Mouse (Mus musculus) embryonic facial prominence, embryonic 11.5 days (tissue): ENCODE results near the gene Enthd1. TPM values are rescaled to one million over a fixed set of nuclear protein-coding genes. Genes with fewer than 3 reads are reported as not detected.

Experiments
- ATAC-seq: fragments of 200-750 bp; cut with Nextera tagmentation; replicated peaks from 2 replicates; pipeline ENCODE4 v1.8.0; 2017; ENCODE audit warnings: low read depth; ENCODE audit not compliant: insufficient number of reproducible peaks, low FRiP score, low TSS enrichment
- DNase-seq: peaks from one replicate; pipeline ENCODE4 v3.0.0-alpha.2; 2015; ENCODE audit warnings: low spot score
- H3K27ac ChIP-seq: fragments of 300-500 bp; sonication (generic); replicated peaks from 2 replicates; pipeline ENCODE4 v1.5.1; 2014; ENCODE audit warnings: mild to moderate bottlenecking, low read depth, low read length, control low read depth
- H3K27me3 ChIP-seq: fragments of 300-500 bp; sonication (generic); 2 replicates; pipeline ENCODE4 v1.6.1; 2014; ENCODE audit warnings: mild to moderate bottlenecking, low read length, moderate library complexity, mixed read lengths; ENCODE audit not compliant: control insufficient read depth, insufficient read depth
- H3K36me3 ChIP-seq: fragments of 300-500 bp; sonication (generic); replicated peaks from 2 replicates; pipeline ENCODE4 v1.6.1; 2014; ENCODE audit warnings: low read depth, mild to moderate bottlenecking, low read length, moderate library complexity, mixed read lengths; ENCODE audit not compliant: control insufficient read depth, insufficient read depth
- H3K4me1 ChIP-seq: fragments of 300-500 bp; sonication (generic); 2 replicates; pipeline ENCODE4 v1.6.1; 2014; ENCODE audit warnings: low read length, mixed read lengths; ENCODE audit not compliant: control insufficient read depth, insufficient read depth
- H3K4me2 ChIP-seq: fragments of 300-500 bp; sonication (generic); 2 replicates; pipeline ENCODE4 v1.6.1; 2014; ENCODE audit warnings: low read depth, mild to moderate bottlenecking, control low read depth, low read length, moderate library complexity
- H3K4me3 ChIP-seq: fragments of 300-500 bp; sonication (generic); 2 replicates; pipeline ENCODE4 v1.5.1; 2014; ENCODE audit warnings: low read depth, low read length, control low read depth
- H3K9ac ChIP-seq: fragments of 300-500 bp; sonication (generic); replicated peaks from 2 replicates; pipeline ENCODE4 v1.6.1; 2014; ENCODE audit warnings: mild to moderate bottlenecking, control low read depth, low read length
- H3K9me3 ChIP-seq: fragments of 300-500 bp; sonication (generic); replicated peaks from 2 replicates; pipeline ENCODE4 v1.6.1; 2016; ENCODE audit warnings: mild to moderate bottlenecking, low read length, inconsistent platforms, mixed read lengths; ENCODE audit not compliant: control insufficient read depth
- WGBS: fragments of 180-500 bp; shearing (Covaris S2); extraction: QIAGEN DNeasy Blood & Tissue Kit; methylation state at CpG from one replicate; pipeline ENCODE4 v1.1.7; 2014; 5-methylcytosine and 5-hydroxymethylcytosine counted together
- polyA plus RNA-seq: library from polyadenylated mRNA; unstranded; fragments of >200 nt; fragmentation: Nextera tagmentation; extraction: Ambion mirVana; gene quantifications from 2 replicates; pipeline ENCODE4 v1.2.1, GENCODE M21; 2014

Enthd1 gene
- polyA plus RNA-seq, 1 experiment from 2014 or later, result not detected

DNA sequence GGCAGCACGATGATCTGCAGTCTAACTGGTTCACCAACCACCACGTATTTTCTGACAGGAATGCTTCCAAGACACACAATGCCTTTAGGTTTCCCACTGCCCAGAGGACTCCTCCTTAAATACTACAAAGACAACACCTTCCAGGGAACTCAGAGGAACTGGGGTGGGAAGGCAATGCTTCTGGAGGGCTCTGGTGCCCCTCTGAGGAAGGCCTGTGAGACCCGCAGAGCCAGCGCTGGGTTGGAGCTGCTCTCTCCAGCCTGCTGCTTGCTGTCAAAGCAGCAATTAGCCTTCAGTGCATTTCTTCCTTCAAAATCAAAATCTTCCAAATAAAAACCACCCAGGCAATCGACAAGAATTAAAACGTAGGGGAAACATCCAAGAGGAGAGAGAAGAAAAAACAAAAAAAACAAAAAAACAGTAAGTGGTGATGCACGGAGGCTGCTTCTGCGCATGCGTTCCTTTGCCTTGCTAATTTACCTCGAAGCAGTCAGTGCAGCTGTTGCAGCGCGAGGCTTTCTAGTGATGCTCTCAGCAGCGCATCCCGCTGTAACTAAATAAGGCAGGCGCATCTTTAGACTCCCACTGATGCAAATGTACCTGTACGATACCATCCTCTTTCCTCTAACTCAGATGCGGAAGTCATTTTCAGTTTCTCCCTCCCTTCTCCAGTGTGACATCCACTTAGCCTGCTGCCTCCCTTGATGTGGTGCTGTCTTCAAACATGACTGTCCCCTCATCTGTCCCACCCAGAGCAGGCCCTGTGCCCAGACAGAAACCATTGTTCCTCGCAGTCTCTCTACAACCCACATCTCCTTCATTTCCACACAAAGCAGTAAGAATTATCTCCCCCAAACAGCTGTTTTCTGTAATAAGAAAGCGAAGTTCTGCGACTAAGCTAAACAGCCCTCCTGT, 34.7 kb downstream of the Enthd1 start:
- no peaks in the 10 kb centered on the region for H3K36me3 ChIP-seq

DNA sequence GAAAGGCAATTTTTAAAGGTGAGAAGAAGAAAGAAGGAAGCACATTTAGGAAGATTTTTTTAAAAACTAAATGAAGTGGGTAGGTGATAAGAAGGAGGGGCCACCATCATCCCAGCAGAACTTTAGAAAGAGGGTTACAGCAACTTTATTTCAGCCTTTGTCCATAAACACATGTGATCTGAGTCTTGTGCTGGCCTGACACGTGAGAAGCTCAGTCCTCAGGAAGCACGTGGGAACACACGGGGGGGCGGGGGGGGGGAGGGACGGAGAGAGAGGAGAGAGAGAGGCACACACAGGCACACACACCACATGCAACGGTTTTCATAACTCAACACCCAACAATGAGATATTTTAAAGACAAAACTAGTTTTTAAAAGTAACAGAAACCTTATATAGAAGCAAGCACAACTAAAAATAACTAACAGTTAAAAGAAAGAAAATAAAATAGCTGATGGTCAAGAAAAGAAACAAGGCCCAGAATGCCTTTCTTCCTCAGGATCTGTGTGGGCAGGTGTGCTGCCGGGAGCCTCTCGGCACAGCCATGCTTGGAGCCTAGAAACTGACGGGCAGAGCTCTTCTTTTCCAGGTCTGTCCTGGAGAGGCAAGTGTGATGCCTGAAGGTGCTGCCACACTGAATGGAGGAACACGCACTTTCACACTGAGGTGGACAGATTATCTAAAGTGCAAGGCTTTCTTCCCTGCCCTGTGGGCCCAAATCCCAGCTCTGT, 43.1 kb downstream of the Enthd1 start:
- H3K4me3 ChIP-seq, result no peak overlapping the region
- DNase-seq (peak; percentile 52), ATAC-seq (no peak)
- no peaks in the 10 kb centered on the region for H3K36me3 ChIP-seq
- H3K27me3 ChIP-seq, result no peaks in the 10 kb centered on the region
- H3K27ac ChIP-seq, result no peak overlapping the region
- peaks cover 3% of the 10 kb centered on the region for H3K4me1 ChIP-seq
- no peak overlapping the region for H3K4me2 ChIP-seq
- WGBS, result 42% methylated on average over 10 of the region's 10 CpGs
- no peaks in the 10 kb centered on the region for H3K9me3 ChIP-seq
- no peak overlapping the region for H3K9ac ChIP-seq

More for the DNA sequence above, 34.7 kb downstream of the Enthd1 start:
- ATAC-seq (no peak), DNase-seq (peak; percentile 56)
- Histone ChIP-seq H3K4me2 (no peak overlapping the region; the same call in 1 of the 2 replicates), H3K4me1 (no peaks in the 10 kb centered on the region), H3K27me3 (no peaks in the 10 kb centered on the region), H3K27ac (no peak overlapping the region), H3K9ac (no peak overlapping the region), H3K9me3 (no peaks in the 10 kb centered on the region), H3K4me3 (no peak overlapping the region)
- 44% methylated on average over 20 of the region's 20 CpGs for WGBS

DNA sequence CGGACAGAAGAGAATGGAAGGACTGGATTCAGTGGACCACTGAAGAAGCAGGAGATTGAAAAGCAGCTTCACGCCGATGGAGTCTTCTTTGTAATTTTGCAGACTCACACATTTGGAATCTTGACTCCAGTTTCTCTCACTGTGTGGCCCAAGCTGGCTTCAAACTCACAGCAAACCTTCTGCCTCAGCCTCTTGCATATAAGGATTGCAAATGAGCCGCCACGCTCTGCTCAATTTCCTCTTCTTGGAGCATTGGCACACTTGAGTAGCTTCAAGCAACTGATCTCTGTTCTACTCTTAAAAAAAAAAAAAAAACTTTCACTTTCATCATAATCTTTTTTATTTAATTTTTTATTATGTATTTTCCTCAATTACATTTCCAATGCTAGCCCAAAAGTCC, 45.0 kb downstream of the Enthd1 start:
- DNase-seq, result no peak
- WGBS, result 90% methylated on average over 5 of the region's 5 CpGs
- no peaks in the 10 kb centered on the region for H3K36me3 ChIP-seq
- no peaks in the 10 kb centered on the region for H3K9me3 ChIP-seq
- ATAC-seq, result no peak
- peaks cover 3% of the 10 kb centered on the region for H3K4me1 ChIP-seq
- H3K27ac ChIP-seq, result no peak overlapping the region
- H3K27me3 ChIP-seq, result no peaks in the 10 kb centered on the region
- H3K4me3 ChIP-seq, result no peak overlapping the region
- H3K9ac ChIP-seq, result no peak overlapping the region
- H3K4me2 ChIP-seq, result no peak overlapping the region

DNA sequence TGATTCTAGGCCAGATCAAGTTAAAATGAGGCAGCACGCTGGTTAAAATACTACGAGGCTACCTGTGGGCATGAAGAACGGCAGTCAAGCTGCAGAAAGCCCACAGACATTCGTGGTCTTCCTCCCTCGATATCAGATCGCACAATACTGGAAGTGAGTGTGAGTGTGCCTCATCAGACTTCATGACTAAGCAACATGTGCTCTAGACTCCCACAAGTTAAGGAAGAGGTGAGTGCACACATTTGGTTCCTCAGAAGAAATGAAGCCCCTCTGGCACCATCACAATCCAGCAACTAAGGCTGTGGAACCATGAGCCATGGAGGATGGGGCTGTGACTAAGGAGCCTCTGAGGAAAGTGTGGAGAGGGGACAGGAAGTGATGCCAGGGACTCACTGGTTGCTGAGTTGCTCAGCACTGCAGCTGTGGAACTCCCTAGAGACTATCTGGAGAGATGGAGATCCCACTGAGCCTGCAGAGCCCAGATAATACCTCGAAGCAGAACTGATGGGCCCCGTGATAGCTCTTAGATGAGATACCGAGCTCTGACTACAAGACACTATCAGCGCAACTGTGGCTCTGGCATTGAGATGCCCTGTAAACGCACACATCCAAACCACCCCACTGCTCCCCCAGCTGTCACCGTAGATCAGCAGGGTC, 46.3 kb downstream of the Enthd1 start:
- H3K4me3 ChIP-seq, result no peak overlapping the region
- H3K9me3 ChIP-seq, result no peaks in the 10 kb centered on the region
- 0 out of 2 replicates have a peak overlapping the region, but pooled peaks have one; percentile 25 for H3K9ac ChIP-seq
- H3K4me2 ChIP-seq, result no peak overlapping the region
- no peaks in the 10 kb centered on the region for H3K36me3 ChIP-seq
- 92% methylated on average over 12 of the region's 12 CpGs for WGBS
- H3K4me1 ChIP-seq, result peaks cover 3% of the 10 kb centered on the region
- H3K27ac ChIP-seq, result no peak overlapping the region
- no peaks in the 10 kb centered on the region for H3K27me3 ChIP-seq
- ATAC-seq, result no peak
- DNase-seq, result no peak

DNA sequence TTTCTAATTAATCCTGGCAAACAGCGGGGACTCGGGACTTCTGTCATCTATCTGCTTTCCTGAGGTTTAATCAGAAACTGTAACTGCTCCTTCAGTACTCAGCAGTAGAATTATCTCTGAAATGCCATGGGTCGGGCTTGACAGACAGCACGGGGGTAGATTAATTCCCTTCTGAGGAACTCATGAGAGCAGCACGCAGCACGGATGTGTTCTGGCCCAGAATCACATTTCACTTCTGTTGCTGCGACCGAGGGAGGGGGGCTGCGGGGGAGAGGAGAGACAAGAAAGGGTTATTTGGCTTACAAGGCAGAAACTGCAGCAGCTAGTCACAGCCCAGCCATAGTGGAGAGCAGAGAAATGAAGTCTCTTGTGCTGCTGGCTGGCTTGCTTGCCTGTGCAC, 47.0 kb downstream of the Enthd1 start:
- 25% methylated on average over 9 of the region's 9 CpGs for WGBS
- H3K36me3 ChIP-seq, result no peaks in the 10 kb centered on the region
- H3K27me3 ChIP-seq, result no peaks in the 10 kb centered on the region
- no peak for ATAC-seq
- H3K4me1 ChIP-seq, result peaks cover 3% of the 10 kb centered on the region
- H3K9ac ChIP-seq, result 0 out of 2 replicates have a peak overlapping the region, but pooled peaks have one; percentile 25
- H3K9me3 ChIP-seq, result no peaks in the 10 kb centered on the region
- no peak overlapping the region for H3K4me3 ChIP-seq
- DNase-seq, result peak; percentile 67
- H3K27ac ChIP-seq, result no peak overlapping the region
- no peak overlapping the region for H3K4me2 ChIP-seq

DNA sequence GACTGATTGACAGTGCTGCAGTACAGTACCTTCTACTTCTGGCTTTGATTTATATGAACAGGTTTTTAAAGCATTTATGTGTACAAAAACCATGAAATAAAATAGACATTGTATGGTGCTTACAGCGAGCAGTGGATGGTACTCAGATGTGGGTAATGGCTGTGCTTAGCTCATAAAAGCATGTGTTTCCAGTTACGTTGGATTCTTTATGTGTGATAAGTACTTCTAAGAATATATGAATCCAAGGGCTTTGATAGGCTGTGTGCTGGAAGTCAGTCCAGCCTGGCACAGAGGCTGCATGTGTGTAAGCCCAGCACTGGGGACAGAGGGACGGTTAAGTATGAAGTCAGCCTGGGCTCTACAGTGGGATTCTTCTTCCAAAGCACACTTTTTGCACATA, 48.4 kb downstream of the Enthd1 start:
- Histone ChIP-seq H3K4me3 (no peak overlapping the region), H3K27ac (no peak overlapping the region), H3K9ac (no peak overlapping the region), H3K4me1 (peaks cover 3% of the 10 kb centered on the region), H3K36me3 (no peaks in the 10 kb centered on the region), H3K9me3 (no peaks in the 10 kb centered on the region), H3K4me2 (no peak overlapping the region), H3K27me3 (no peaks in the 10 kb centered on the region)
- WGBS, result 69% methylated on average over 3 of the region's 3 CpGs
- DNase-seq (peak; percentile 38), ATAC-seq (no peak)

DNA sequence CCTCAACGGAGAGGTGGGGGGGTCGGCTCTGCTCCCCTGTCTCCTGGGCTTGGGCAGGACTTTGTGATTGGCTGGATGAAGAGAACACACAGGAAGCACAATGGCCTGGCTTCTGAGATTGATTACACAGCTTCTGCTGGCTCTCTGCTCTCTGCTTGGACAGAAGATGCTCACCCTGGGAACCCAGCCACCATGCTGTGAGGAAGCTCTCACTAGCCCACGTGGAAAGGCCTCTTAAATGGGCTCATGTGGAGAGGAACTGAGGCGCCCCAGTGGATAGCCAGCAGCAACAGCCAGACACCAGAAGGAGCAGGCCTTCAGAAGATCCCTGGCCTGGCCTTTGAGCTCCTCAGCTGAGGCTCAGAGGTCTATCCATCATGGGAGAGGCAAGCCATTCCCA, 59.9 kb downstream of the Enthd1 start:
- H3K36me3 ChIP-seq, result no peaks in the 10 kb centered on the region
- 20% methylated on average over 4 of the region's 4 CpGs for WGBS
- ATAC-seq, result no peak
- no peak overlapping the region for H3K9ac ChIP-seq
- no peaks in the 10 kb centered on the region for H3K27me3 ChIP-seq
- no peaks in the 10 kb centered on the region for H3K9me3 ChIP-seq
- DNase-seq, result no peak
- H3K4me3 ChIP-seq, result no peak overlapping the region
- no peaks in the 10 kb centered on the region for H3K4me1 ChIP-seq
- H3K4me2 ChIP-seq, result no peak overlapping the region
- no peak overlapping the region for H3K27ac ChIP-seq
